Mouse (Mus musculus) limb, embryonic 14.5 days (tissue): Measurements from ENCODE around the gene Slc1a3. TPM values are rescaled to one million over a fixed set of nuclear protein-coding genes. Genes with fewer than 3 reads are reported as not detected.

Source experiments
- ATAC-seq: fragments of 200-750 bp; cut with Nextera tagmentation; 2 replicates; pipeline ENCODE4 v1.8.0; 2017; ENCODE audit warnings: low read depth, moderate number of reproducible peaks, moderate TSS enrichment; ENCODE audit not compliant: low FRiP score
- DNase-seq: peaks from one replicate; pipeline ENCODE4 v3.0.0-alpha.2; 2015; ENCODE audit warnings: low spot score
- H3K27ac ChIP-seq: fragments of 300-500 bp; sonication (generic); replicated peaks from 2 replicates; pipeline ENCODE4 v1.5.1; 2014; ENCODE audit warnings: low read depth, mild to moderate bottlenecking, low read length, moderate library complexity, mixed read lengths
- H3K27me3 ChIP-seq: fragments of 300-500 bp; sonication (generic); 2 replicates; pipeline ENCODE4 v1.6.1; 2014; ENCODE audit warnings: low read length, mixed read lengths; ENCODE audit not compliant: control insufficient read depth, insufficient read depth
- H3K36me3 ChIP-seq: fragments of 300-500 bp; sonication (generic); 2 replicates; pipeline ENCODE4 v1.6.1; 2014; ENCODE audit warnings: mild to moderate bottlenecking, low read length, moderate library complexity, mixed read lengths; ENCODE audit not compliant: control insufficient read depth, insufficient read depth
- H3K4me1 ChIP-seq: fragments of 300-500 bp; sonication (generic); 2 replicates; pipeline ENCODE4 v1.6.1; 2014; ENCODE audit warnings: antibody characterized with exemption, low read length, mixed read lengths; ENCODE audit not compliant: control insufficient read depth, insufficient read depth
- H3K4me2 ChIP-seq: fragments of 300-500 bp; sonication (generic); replicated peaks from 2 replicates; pipeline ENCODE4 v1.6.1; 2014; ENCODE audit warnings: low read depth, mild to moderate bottlenecking, low read length, moderate library complexity; ENCODE audit not compliant: severe bottlenecking
- H3K4me3 ChIP-seq: fragments of 300-500 bp; sonication (generic); replicated peaks from 2 replicates; pipeline ENCODE4 v1.5.1; 2014; ENCODE audit warnings: low read length
- H3K9ac ChIP-seq: fragments of 300-500 bp; sonication (generic); 2 replicates; pipeline ENCODE4 v1.6.1; 2014; ENCODE audit warnings: mild to moderate bottlenecking, low read depth, low read length, moderate library complexity; ENCODE audit not compliant: severe bottlenecking
- H3K9me3 ChIP-seq: fragments of 300-500 bp; sonication (generic); 2 replicates; pipeline ENCODE4 v1.6.1; 2016; ENCODE audit warnings: low read length; ENCODE audit not compliant: control insufficient read depth
- POLR2A ChIP-seq: fragments of 200-500 bp; IDR thresholded peaks from 2 replicates; pipeline ENCODE4 v1.8.0; 2012; ENCODE audit warnings: inconsistent platforms, mild to moderate bottlenecking, moderate library complexity, borderline replicate concordance; ENCODE audit not compliant: insufficient read depth, insufficient read length; ENCODE audit errors: extremely low read depth
- WGBS: fragments of 180-500 bp; shearing (Covaris S2); extraction: QIAGEN DNeasy Blood & Tissue Kit; methylation state at CpG from one replicate; pipeline ENCODE4 v1.1.7; 2014; 5-methylcytosine and 5-hydroxymethylcytosine counted together
- polyA plus RNA-seq, 2 experiments: library from polyadenylated mRNA; depleted of rRNA in 1 of 2; stranded (reverse) in 1 of 2; unstranded in 1 of 2; fragments of >200 nt; fragmentation: Nextera tagmentation in 1 of 2; extraction: Ambion mirVana in 1 of 2; gene quantifications; 2 replicates each; pipeline versions ENCODE4 v1.2.1 to v1.2.3; 2012 to 2014

Gene Slc1a3
- polyA plus RNA-seq, 2 experiments: 20.9 to 26.8 TPM

DNA sequence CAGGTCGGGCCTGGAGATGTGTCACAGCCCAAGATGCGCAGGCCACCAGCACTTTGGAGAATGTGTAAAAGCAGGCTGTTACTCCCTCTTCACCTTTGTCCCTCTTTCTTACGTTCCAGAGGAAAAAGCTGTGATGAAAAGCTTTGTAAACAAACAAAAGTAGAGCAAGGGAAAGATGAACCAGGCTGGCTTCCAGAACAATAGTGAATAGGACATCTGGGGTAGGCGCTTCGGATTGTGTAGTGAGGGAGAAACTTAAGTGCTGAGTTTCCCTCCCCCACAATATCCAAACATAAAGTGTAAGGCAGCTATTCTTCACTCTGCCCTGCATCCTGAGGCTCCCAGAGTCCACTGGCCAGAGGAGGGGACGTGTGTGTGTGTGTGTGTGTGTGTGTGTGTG is 31.0 kb upstream of the Slc1a3 start:
- TF ChIP-seq POLR2A: no peak
- no peaks in the 10 kb centered on the region for H3K4me1 ChIP-seq
- H3K4me2 ChIP-seq: no peak overlapping the region
- H3K4me3 ChIP-seq: no peak overlapping the region
- WGBS: 75% methylated on average over 6 of the region's 6 CpGs
- no peak overlapping the region for H3K27ac ChIP-seq
- no peaks in the 10 kb centered on the region for H3K27me3 ChIP-seq
- H3K36me3 ChIP-seq: no peaks in the 10 kb centered on the region
- ATAC-seq: no peak
- no peak for DNase-seq
- H3K9me3 ChIP-seq: no peaks in the 10 kb centered on the region; the same call in 1 of the 2 replicates
- no peak overlapping the region for H3K9ac ChIP-seq

DNA sequence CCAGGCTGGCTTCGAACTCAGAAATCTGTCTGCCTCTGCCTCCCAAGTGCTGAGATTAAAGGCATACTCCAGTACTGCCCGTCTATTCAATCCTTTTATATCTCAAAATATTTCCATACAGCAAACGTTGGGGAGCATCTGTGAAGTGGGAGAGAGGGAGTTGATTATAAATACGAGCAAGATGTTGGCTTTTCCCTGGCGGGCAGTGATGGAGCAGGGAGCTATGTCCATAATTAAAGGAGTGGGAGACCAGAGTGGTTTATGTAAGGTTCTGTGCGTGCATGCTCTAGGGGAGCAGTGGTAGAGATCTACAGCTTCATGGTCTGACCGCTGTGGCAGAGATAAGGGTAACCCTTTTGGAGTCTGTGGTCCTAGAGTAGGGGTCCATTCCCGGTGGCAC is 30.2 kb upstream of the Slc1a3 start:
- Histone ChIP-seq H3K4me2 (no peak overlapping the region), H3K27me3 (no peaks in the 10 kb centered on the region), H3K9me3 (no peaks in the 10 kb centered on the region; the same call in 1 of the 2 replicates), H3K36me3 (no peaks in the 10 kb centered on the region), H3K4me3 (no peak overlapping the region), H3K9ac (no peak overlapping the region), H3K4me1 (no peaks in the 10 kb centered on the region), H3K27ac (no peak overlapping the region)
- WGBS: 89% methylated on average over 8 of the region's 8 CpGs
- ATAC-seq (no peak), DNase-seq (no peak)
- no peak for TF ChIP-seq POLR2A

DNA sequence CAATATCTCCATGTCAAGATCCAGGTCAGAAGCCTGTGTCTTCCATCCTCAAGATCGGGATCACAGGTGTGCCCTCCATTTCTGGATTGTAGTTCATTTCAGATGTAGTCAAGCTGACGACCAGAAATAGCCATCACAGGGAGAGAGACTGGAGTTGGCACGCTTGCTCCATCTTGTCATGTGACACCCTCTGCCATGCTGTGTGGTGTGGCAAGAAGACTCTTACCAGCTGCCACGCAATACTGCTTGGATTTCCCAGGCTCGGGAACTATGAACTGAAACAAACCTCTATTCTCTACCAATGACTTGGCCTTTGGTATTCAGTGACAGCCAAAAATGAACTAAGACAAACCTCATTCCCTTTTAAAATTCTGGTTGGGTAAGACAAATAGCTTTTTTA is 27.6 kb upstream of the Slc1a3 start:
- Histone ChIP-seq H3K27me3 (no peaks in the 10 kb centered on the region), H3K4me3 (no peak overlapping the region), H3K27ac (no peak overlapping the region), H3K36me3 (no peaks in the 10 kb centered on the region), H3K4me1 (no peaks in the 10 kb centered on the region), H3K9me3 (no peaks in the 10 kb centered on the region), H3K4me2 (no peak overlapping the region), H3K9ac (no peak overlapping the region)
- no peak for ATAC-seq
- TF ChIP-seq POLR2A: no peak
- WGBS: 82% methylated on average over 5 of the region's 5 CpGs
- no peak for DNase-seq

DNA sequence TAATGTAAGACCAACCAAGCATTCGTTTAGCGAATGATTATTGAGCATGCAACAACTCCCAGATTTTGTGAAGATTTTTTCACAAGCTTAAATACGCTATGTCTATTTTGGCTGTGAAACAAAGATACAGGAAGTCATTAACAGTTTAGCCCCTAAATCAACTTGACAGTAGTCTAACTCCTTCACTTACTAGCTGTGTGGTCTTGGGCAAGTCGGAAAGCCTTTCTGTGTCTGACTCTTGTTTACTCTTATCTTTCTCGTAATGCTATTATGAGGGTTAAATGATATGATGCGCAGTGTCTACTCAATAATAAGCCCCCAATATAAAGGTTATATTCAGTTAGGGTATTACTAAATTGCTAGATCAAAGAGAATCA is 23.8 kb upstream of the Slc1a3 start:
- TF ChIP-seq POLR2A: no peak
- DNase-seq: no peak
- 70% methylated on average over 6 of the region's 6 CpGs for WGBS

DNA sequence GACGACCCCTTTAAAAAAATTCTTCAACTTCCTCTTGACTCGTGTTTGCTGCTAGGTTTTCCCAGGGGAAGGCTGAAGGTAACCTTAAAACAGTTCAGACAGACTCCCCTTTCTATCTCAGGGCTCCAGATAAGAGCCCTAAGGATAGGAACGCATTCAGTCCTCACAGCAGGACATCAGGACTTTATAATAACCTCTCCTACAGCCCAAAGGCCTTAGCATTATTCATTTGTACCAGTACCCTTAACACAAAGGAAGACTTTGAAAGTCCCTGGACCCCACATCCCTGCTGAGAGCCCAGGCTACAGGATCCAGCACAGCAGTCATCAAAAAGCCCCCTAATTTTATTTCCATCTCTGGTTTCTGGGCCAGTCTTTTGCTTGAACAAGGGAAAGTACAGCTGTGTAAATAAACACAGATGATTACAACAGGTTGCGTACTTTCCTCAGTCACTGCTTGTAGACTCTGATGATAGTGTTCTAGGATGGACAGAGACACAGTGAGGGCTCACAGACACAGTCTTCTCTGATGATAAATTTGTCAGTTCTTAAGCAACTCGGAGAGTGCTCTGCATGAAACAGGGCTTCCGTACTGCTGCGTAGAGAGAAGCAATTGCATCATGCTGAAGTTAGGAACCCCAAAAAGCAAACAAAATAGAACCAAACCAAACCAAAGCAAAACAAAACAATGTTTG is 23.3 kb upstream of the Slc1a3 start:
- DNase-seq (no peak), ATAC-seq (no peak)
- WGBS: 18% methylated on average over 7 of the region's 7 CpGs
- H3K4me1 ChIP-seq: no peaks in the 10 kb centered on the region
- H3K27ac ChIP-seq: no peak overlapping the region
- no peaks in the 10 kb centered on the region for H3K9me3 ChIP-seq
- no peaks in the 10 kb centered on the region for H3K27me3 ChIP-seq
- H3K9ac ChIP-seq: no peak overlapping the region
- TF ChIP-seq POLR2A: no peak
- no peak overlapping the region for H3K4me2 ChIP-seq
- no peaks in the 10 kb centered on the region for H3K36me3 ChIP-seq
- H3K4me3 ChIP-seq: no peak overlapping the region

More for the DNA sequence above, 23.8 kb upstream of the Slc1a3 start:
- no peaks in the 10 kb centered on the region for H3K9me3 ChIP-seq
- no peaks in the 10 kb centered on the region for H3K4me1 ChIP-seq
- H3K27me3 ChIP-seq: no peaks in the 10 kb centered on the region
- H3K27ac ChIP-seq: no peak overlapping the region
- H3K36me3 ChIP-seq: no peaks in the 10 kb centered on the region
- H3K9ac ChIP-seq: no peak overlapping the region
- no peak for ATAC-seq
- H3K4me2 ChIP-seq: no peak overlapping the region
- H3K4me3 ChIP-seq: no peak overlapping the region
